Mouse (Mus musculus) neural tube, embryonic 12.5 days (tissue): ENCODE results near the gene Zfpm1. TPM values are rescaled to one million over a fixed set of nuclear protein-coding genes. Genes with fewer than 3 reads are reported as not detected.
A peak's percentile ranks its signal among the peaks of the same experiment; 100 is the strongest.

Experiments
- ATAC-seq: fragments of 200-750 bp; cut with Nextera tagmentation; 2 replicates; pipeline ENCODE4 v1.8.0; 2017; ENCODE audit warnings: low read depth, mild to moderate bottlenecking, moderate TSS enrichment, moderate library complexity; ENCODE audit not compliant: low FRiP score
- H3K27ac ChIP-seq: fragments of 300-500 bp; sonication (generic); 2 replicates; pipeline ENCODE4 v1.5.1; 2016
- H3K27me3 ChIP-seq: fragments of 300-500 bp; sonication (generic); replicated peaks from 2 replicates; pipeline ENCODE4 v1.6.1; 2016; ENCODE audit warnings: mild to moderate bottlenecking
- H3K36me3 ChIP-seq: fragments of 300-500 bp; sonication (generic); 2 replicates; pipeline ENCODE4 v1.6.1; 2016; ENCODE audit warnings: mild to moderate bottlenecking
- H3K4me1 ChIP-seq: fragments of 300-500 bp; sonication (generic); 2 replicates; pipeline ENCODE4 v1.6.1; 2016
- H3K4me2 ChIP-seq: fragments of 300-500 bp; sonication (generic); replicated peaks from 2 replicates; pipeline ENCODE4 v1.6.1; 2016; ENCODE audit warnings: mild to moderate bottlenecking
- H3K4me3 ChIP-seq: fragments of 300-500 bp; sonication (generic); 2 replicates; pipeline ENCODE4 v1.5.1; 2016
- H3K9ac ChIP-seq: fragments of 300-500 bp; sonication (generic); 2 replicates; pipeline ENCODE4 v1.6.1; 2016; ENCODE audit warnings: mild to moderate bottlenecking
- H3K9me3 ChIP-seq: fragments of 300-500 bp; sonication (generic); 2 replicates; pipeline ENCODE4 v1.6.1; 2016; ENCODE audit warnings: mild to moderate bottlenecking
- WGBS: fragments of 180-500 bp; shearing (Covaris S2); methylation state at CpG from one replicate; pipeline ENCODE4 v1.1.7; 2016; 5-methylcytosine and 5-hydroxymethylcytosine counted together
- polyA plus RNA-seq: library from polyadenylated mRNA; unstranded; fragments of >200 nt; fragmentation: Nextera tagmentation; extraction: Ambion mirVana; gene quantifications from 2 replicates; pipeline ENCODE4 v1.2.1, GENCODE M21; 2016

Zfpm1 gene
- polyA plus RNA-seq, 1 experiment from 2014 or later: 2.3 TPM

DNA sequence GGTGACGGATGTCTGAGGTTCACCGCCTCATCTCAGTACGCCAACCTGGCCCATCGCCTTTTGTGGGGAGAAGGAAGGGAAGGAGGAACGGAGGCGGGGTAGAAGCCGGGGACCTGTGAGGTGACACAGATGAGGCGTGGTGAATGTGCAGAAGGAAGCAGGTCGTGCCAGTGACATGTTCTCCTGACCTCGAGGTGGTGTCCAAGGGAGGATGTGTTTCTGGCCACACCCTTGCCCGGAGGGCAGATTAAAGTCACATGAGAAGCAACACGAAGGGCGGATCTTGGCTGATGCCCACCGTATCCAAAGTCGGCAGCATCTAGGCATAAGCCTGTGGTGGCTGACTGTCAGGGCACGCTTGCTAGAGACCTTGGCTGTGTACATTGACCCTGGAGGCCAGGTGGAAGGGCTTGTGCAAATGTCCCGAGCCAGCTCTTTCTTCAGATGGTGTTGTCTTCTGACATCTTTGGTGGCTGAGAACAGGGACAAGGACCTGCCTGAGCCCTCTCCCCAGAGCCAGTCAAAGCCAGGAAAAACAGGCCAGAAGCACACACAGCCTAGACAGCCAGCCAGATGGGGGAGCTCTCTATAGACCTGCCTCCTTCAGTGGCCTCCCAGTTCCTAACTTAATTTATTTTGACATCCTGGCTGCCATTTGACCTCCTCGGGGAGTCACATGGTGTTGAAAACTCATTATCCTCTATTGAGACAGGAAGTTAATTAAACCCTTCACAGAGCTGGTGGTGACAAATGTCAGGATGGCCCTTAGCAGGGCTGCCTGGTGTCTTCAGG is 4.5 kb upstream of the Zfpm1 start:
- no peak overlapping the region for H3K4me3 ChIP-seq
- ATAC-seq: no peak
- no peaks in the 10 kb centered on the region; the same call in 1 of the 2 replicates for H3K27me3 ChIP-seq
- 78% methylated on average over 18 of the region's 18 CpGs for WGBS
- H3K9me3 ChIP-seq: no peaks in the 10 kb centered on the region
- no peak overlapping the region for H3K9ac ChIP-seq
- H3K36me3 ChIP-seq: no peaks in the 10 kb centered on the region
- H3K4me1 ChIP-seq: peaks cover 20% of the 10 kb centered on the region; the same call in 1 of the 2 replicates
- H3K4me2 ChIP-seq: no peak overlapping the region
- no peak overlapping the region for H3K27ac ChIP-seq

DNA sequence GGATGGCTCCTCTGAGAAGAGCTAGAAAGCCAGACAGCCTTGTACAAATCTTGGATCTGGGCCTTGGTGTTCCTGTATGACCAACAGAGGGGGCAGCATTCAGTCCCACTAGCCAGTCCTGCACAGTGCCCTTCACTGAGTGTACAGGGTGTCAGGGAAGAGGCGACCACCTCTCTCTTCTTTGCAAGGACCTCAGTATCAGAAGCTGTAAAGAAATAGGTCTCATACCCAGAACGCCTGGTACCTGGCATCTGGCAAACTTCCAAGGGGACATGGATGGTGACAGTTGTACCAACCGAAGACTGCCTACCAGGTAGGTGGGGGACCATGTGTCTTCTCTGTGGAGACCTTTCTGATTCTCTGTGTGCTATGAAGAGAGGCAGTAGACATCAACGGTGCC is 1.8 kb upstream of the Zfpm1 start:
- Histone ChIP-seq H3K27me3 (peaks cover 25% of the 10 kb centered on the region), H3K9ac (no peak overlapping the region), H3K4me2 (no peak overlapping the region), H3K36me3 (no peaks in the 10 kb centered on the region), H3K4me3 (no peak overlapping the region), H3K27ac (no peak overlapping the region), H3K9me3 (no peaks in the 10 kb centered on the region), H3K4me1 (peaks cover 36% of the 10 kb centered on the region)
- 74% methylated on average over 4 of the region's 4 CpGs for WGBS
- ATAC-seq: no peak

DNA sequence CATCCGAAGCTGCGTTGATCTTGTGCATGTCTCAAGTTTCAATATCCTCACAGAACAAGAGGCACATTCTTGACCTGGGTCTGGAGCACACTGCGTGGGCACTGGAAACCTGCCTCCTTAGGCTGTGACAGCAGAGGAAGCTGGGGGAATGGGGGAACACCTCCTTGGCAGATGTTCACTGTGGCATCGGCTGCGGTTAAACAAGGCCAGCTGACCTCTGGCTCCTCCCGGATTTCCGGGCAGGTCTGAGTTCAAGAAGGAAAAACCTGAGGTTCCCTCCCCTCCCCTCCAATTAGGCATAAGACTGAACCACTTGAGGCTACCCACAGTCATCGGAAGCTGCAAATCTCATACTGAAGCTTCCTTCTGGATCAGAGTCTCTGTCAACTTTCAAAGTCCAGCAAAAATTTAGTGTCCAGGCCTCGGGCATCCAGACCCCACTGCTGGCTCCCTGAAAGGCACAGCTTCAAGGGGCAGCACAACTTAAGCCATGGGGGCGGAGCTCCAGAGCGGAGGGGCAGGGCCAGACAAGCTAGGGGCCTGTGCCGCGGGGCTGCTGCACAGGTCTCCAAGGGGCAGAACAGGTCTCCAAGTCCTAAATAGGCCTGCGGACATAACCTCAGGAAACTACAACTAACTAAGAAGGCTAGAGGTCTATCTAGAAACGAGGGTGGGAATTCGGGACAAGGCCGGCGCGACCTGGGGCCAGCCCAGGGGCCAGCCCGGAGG is 1.2 kb upstream of the Zfpm1 start:
- peak overlapping the region; percentile 7; the same call in 1 of the 2 replicates for H3K9ac ChIP-seq
- ATAC-seq: peak; percentile 29
- H3K36me3 ChIP-seq: no peaks in the 10 kb centered on the region
- no peaks in the 10 kb centered on the region for H3K9me3 ChIP-seq
- peaks cover 39% of the 10 kb centered on the region for H3K4me1 ChIP-seq
- peaks cover 31% of the 10 kb centered on the region for H3K27me3 ChIP-seq
- WGBS: 13% methylated on average over 20 of the region's 20 CpGs
- no peak overlapping the region for H3K27ac ChIP-seq
- H3K4me2 ChIP-seq: peak overlapping the region; percentile 94
- H3K4me3 ChIP-seq: peak overlapping the region; percentile 8; the same call in 1 of the 2 replicates

DNA sequence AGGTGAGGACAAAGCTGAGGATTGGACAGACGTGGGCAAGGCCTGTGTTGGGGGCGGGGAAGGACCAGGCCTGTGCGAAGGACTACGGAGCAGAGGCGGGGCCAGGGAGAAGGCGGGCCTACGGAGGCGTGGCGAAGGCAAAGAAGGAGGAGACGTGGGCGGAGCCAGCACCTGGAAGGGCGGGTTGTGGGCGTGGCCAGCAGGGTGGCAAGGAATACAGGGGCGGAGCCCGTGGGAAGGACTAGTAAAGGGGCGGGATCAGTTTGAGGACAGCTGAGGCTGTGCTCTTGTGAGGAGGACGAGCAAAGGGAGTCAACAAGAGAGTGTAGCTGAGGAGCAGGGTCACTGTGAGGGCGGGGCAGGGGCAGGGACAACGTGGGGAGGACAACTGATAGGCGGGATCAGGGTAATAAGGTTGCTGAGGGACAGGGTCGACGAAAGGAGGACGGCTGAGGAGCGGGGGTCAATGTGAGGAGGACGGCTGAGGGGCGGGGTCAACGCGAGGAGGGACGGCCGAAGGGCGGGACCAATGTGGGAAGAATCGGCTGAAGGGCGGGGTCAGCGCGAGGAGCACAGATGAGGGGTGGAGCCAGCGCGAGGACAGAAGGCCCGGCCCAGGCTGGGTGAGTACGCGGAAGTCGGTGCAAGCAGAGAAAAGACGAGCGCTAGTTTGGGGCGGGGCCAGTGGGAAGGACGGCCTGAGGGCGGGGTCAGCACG is 465 bp upstream of the Zfpm1 start:
- Histone ChIP-seq H3K9ac (0 out of 2 replicates have a peak overlapping the region, but pooled peaks have one; percentile 40), H3K27me3 (peaks cover 36% of the 10 kb centered on the region), H3K4me3 (peak overlapping the region; percentile 63), H3K4me1 (peaks cover 39% of the 10 kb centered on the region), H3K36me3 (no peaks in the 10 kb centered on the region), H3K27ac (no peak overlapping the region), H3K4me2 (peak overlapping the region; percentile 94), H3K9me3 (no peaks in the 10 kb centered on the region)
- under 1% methylated on average over 47 of the region's 47 CpGs for WGBS
- peak; percentile 89 for ATAC-seq

DNA sequence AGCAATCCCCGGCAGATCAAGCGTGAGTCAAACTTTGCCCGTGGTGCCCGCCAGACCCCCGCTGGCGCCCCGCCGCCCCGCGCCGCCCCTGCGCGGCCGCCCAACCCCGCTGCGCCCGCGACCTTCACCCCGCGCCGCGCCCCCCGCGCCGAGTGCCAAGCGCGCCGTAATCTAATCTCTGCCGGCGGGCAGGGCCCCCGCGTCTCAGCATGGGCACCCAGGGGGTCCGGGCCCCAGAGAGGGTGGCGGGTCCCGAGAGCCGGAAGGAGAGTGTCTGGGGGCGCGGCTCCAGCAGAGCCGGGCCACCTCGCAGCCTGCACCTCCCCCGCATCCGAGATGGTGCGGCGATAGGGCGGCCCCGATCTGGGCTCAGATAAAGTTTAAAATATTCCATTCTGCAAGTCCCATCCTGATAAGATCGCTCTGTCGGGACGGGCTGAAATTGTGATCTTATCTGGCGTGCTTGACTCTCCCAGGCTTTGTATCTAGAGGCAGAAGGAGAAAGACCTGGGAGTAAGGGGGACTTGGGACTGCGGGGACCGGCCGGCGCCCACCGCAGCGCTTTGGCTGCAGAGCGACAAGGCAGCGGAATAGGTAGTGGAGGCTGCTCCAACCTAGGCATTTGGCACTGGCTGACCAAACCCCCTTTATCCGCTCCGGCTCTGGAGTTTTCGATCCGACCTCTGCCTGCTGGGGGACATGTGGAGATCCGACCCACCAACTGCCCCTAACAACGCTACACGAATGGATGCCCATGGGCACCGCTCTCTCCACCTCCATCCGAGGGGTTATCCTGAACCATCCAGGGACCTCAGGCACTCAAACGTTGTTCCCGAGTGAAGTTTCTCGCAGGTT is 787 bp downstream of the Zfpm1 start:
- H3K4me2 ChIP-seq: peak overlapping the region; percentile 94
- no peak overlapping the region for H3K27ac ChIP-seq
- no peak for ATAC-seq
- no peaks in the 10 kb centered on the region for H3K36me3 ChIP-seq
- under 1% methylated on average over 70 of the region's 70 CpGs for WGBS
- H3K4me3 ChIP-seq: peak overlapping the region; percentile 63
- no peaks in the 10 kb centered on the region for H3K9me3 ChIP-seq
- peaks cover 39% of the 10 kb centered on the region for H3K4me1 ChIP-seq
- H3K27me3 ChIP-seq: peaks cover 36% of the 10 kb centered on the region
- peak overlapping the region; percentile 75 for H3K9ac ChIP-seq

DNA sequence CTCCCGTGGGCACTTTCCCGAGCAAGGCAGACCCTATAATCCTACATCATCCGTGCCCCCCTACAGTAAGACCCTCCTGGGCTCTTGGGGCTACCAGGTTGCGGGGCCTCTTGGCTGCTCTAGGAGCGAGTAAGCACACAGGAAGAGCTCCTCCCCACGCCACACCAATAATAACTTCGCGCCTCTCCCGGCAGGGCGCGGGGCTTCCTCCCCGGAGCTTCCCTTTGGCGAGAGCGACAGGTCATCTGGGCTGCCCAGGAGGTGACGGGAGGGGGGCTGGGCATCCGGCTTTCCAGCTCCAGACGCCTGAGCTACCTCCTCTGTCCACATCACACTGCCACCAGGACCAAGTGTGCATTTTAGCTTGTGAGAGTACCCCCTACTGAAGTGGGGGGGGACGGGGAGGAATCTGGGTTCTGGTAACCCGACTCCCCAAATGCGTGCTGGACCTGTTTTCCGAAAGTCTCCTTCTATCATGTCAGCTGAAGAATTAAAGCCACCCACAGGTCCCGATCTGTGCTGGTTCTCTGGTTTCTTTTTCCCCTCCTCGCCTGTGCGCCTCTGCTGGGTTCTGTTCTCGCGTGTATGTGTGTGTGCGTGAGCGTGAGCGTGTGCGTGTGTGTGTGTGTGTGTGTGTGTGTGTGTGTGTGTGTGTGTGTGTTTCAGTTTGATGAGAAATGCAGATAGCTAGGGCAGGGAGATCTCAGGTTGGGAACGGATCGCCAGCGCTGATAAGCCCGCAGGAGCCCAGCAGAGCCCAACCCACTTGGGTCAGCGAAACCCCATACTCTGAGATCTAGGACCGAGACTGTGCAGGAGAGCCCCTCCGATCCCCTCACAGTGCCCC is 1.6 kb downstream of the Zfpm1 start:
- H3K4me1 ChIP-seq: peaks cover 39% of the 10 kb centered on the region
- WGBS: under 1% methylated on average over 37 of the region's 37 CpGs
- peak overlapping the region; percentile 75 for H3K9ac ChIP-seq
- H3K27me3 ChIP-seq: peaks cover 40% of the 10 kb centered on the region
- peak overlapping the region; percentile 94 for H3K4me2 ChIP-seq
- peak overlapping the region; percentile 63 for H3K4me3 ChIP-seq
- H3K9me3 ChIP-seq: no peaks in the 10 kb centered on the region
- no peak for ATAC-seq
- H3K36me3 ChIP-seq: no peaks in the 10 kb centered on the region
- H3K27ac ChIP-seq: no peak overlapping the region

DNA sequence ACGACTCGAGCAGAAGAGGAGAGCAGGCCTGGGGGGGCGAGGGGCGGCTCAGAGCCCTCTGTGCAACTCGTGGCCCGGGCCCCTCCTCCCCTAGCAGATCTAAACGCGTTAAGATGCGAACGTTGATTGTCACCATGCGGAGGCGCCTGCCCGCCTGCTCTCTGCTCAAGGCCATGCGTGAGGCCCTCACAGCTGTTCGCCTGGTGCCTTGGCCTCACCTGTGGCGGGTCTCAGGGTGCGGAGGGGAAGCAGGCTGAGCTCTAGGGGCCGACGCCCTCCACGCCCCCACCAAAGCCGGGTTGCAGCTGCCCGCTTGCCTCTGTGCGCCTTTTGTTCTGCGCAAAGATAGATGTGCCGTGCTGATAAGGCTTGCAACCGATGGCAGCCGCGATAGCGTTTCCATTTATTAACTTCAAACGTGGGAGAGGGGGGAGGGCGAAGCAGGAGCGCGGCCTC is 2.3 kb downstream of the Zfpm1 start:
- Histone ChIP-seq H3K4me1 (peaks cover 39% of the 10 kb centered on the region), H3K27ac (0 out of 2 replicates have a peak overlapping the region, but pooled peaks have one; percentile 20), H3K36me3 (no peaks in the 10 kb centered on the region), H3K4me3 (peak overlapping the region; percentile 63), H3K27me3 (peaks cover 40% of the 10 kb centered on the region), H3K9me3 (no peaks in the 10 kb centered on the region), H3K9ac (peak overlapping the region; percentile 75), H3K4me2 (peak overlapping the region; percentile 94)
- under 1% methylated on average over 33 of the region's 33 CpGs for WGBS
- ATAC-seq: no peak

DNA sequence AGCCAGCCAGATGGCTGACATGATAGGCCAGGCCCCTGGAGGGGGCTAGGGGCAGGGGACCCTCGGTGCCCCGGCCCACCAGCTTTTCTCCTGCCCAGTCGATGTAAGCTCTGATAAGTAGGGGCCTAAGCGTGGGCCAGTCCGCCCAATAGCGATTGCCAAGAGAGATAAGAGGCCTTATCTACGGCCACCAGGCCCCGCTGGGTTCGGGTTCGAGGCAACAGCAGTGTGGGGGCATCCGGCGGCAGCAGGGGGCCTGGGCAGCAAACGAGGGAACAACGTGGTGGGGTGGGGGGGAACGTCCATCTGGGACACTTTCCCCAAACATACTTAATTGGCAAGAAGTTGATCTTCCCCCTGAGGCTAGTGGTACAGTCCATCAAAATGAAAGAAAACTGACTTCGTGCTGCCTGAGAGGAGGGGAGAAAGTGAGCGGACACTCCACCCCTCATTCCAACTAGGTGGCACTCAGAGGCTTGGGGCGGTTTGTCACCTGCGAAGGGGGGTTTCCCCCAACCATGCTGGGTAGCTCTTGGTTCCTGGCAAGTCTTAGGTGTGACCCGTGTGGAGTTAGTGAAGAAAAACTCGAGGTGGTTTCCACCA is 2.8 kb downstream of the Zfpm1 start:
- Histone ChIP-seq H3K4me3 (peak overlapping the region; percentile 63), H3K9me3 (no peaks in the 10 kb centered on the region), H3K4me1 (peaks cover 39% of the 10 kb centered on the region), H3K4me2 (peak overlapping the region; percentile 94), H3K27ac (0 out of 2 replicates have a peak overlapping the region, but pooled peaks have one; percentile 20), H3K9ac (peak overlapping the region; percentile 75; the same call in 1 of the 2 replicates), H3K27me3 (peaks cover 40% of the 10 kb centered on the region), H3K36me3 (no peaks in the 10 kb centered on the region)
- 5% methylated on average over 21 of the region's 21 CpGs for WGBS
- ATAC-seq: no peak

DNA sequence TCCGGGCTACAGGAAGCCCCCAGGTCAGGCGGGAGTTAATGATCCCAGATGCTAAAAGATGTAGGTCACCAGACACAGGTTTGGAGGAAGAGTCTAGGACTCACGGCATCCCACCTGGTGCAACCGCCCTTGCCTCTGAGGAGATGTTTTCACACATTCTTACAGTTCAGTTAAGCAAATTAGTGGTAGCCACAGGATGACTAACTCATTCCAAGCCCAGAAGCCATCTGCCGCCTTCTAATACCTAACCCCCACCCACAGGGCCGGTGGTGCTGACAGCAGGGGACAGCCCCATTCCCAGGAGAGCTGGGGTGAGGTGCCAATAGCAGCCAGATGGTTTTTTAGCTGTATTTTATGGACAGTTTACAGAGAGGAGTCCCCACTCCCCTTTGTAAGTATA is 3.8 kb downstream of the Zfpm1 start:
- H3K9ac ChIP-seq: no peak overlapping the region
- no peak for ATAC-seq

DNA sequence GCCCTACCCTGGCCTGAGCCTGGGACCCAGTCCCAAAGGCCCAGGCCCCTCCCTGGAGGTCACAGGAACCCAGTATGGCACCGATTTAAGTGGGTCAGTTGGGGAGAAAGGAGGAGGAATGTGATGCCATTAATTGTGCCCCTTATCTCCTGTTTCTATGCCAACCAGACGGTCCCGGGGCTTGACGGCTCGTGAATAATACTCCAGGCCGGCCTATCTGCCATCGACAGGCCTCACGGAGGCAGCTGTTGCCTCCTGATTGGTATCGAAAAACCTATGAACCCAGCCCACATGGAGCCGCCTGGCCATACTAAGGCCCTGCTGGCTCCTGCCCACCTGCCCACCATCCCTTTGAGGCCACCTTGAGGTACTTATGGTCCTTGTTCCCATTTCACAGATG is 5.0 kb downstream of the Zfpm1 start:
- Histone ChIP-seq H3K4me2 (no peak overlapping the region), H3K9me3 (no peaks in the 10 kb centered on the region), H3K4me3 (no peak overlapping the region), H3K36me3 (no peaks in the 10 kb centered on the region), H3K9ac (no peak overlapping the region), H3K27me3 (peaks cover 40% of the 10 kb centered on the region), H3K4me1 (peaks cover 41% of the 10 kb centered on the region), H3K27ac (no peak overlapping the region)
- no peak for ATAC-seq
- WGBS: 81% methylated on average over 10 of the region's 10 CpGs

More for the DNA sequence above, 3.8 kb downstream of the Zfpm1 start:
- 60% methylated on average over 6 of the region's 6 CpGs for WGBS
- H3K4me1 ChIP-seq: peaks cover 34% of the 10 kb centered on the region
- H3K27ac ChIP-seq: no peak overlapping the region
- no peaks in the 10 kb centered on the region for H3K9me3 ChIP-seq
- no peak overlapping the region for H3K4me3 ChIP-seq
- H3K36me3 ChIP-seq: no peaks in the 10 kb centered on the region
- H3K4me2 ChIP-seq: no peak overlapping the region
- H3K27me3 ChIP-seq: peaks cover 40% of the 10 kb centered on the region
